Mouse (Mus musculus): Measurements from ENCODE around the gene Ank.

DNA sequence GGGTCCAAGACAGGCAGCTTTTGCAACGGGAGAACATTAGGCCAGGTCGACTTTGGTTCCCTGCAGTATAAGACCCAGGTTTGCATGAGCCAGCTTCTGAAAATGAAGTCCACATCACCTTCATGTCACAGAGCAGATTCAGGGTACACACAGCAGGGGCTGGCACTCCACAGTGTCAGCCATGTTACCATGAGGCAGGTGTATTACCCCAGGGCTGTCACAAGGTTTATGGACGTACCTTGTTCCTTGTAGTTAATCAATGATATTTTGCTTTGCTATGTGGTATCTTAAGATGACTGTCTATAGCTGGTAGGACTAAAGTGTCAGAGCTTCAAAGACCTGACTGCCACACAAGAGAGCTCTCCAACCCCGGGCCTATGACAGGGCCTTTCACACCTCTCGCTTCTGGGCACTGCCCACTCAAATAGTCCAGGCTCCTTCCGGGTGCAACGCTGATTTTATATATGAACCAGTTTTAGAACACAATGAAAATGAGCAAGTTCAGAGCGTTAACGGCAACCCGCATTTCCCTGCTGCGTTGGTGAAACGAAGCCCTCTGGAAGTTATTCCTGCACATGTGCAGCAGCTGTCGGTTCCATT is 132.4 kb downstream of the Ank start:
- TF ChIP-seq POLR2A (IDR thresholded peaks at IDR 0.05; ENCODE audit: borderline replicate concordance, insufficient read depth, low read length) = no peak
- TF ChIP-seq CTCF (IDR thresholded peaks at IDR 0.05; ENCODE audit: borderline replicate concordance, insufficient read depth, low read depth, low read length) = no peak
